Mouse (Mus musculus) lung, postnatal 4 days (tissue): ENCODE results near the gene Slc12a6.

Experiments used
- DNase-seq, 2 experiments: peaks; one replicate each; pipeline ENCODE4 v3.0.0; 2021

Gene Slc12a6

GRCm38 (mm10) chr2:112332051-112332898 lies 66.7 kb downstream of the Slc12a6 start:
- no peak for DNase-seq

GRCm38 (mm10) chr2:112337211-112337610 lies 71.6 kb downstream of the Slc12a6 start:
- no peak for DNase-seq

GRCm38 (mm10) chr2:112339736-112340135 lies 74.1 kb downstream of the Slc12a6 start:
- no peak for DNase-seq

GRCm38 (mm10) chr2:112341117-112341516 lies 75.5 kb downstream of the Slc12a6 start:
- DNase-seq = no peak

GRCm38 (mm10) chr2:112348246-112348645 lies 82.6 kb downstream of the Slc12a6 start:
- DNase-seq = no peak

GRCm38 (mm10) chr2:112353685-112354455 lies 88.2 kb downstream of the Slc12a6 start:
- no peak for DNase-seq

- peak; percentile 14 to 41 for DNase-seq
These were observed 94.0 kb downstream of the Slc12a6 start for GRCm38 (mm10) chr2:112359611-112360010.

- no peak for DNase-seq
These were observed 94.6 kb downstream of the Slc12a6 start for GRCm38 (mm10) chr2:112360012-112360780.

- no peak for DNase-seq
These were observed 95.2 kb downstream of the Slc12a6 start for GRCm38 (mm10) chr2:112360781-112361169.

- DNase-seq = no peak
These were observed 101.6 kb downstream of the Slc12a6 start for GRCm38 (mm10) chr2:112367222-112367621.

- DNase-seq = peak; percentile 90 to 92
These were observed 102.4 kb downstream of the Slc12a6 start, which contains the start of gene Emc4 for GRCm38 (mm10) chr2:112367726-112368673. Gene Emc4 (minus strand): TSS chr2:112368027.

- no peak for DNase-seq
These were observed 104.3 kb downstream of the Slc12a6 start for GRCm38 (mm10) chr2:112369941-112370340.

GRCm38 (mm10) chr2:112373141-112373540 lies 107.5 kb downstream of the Slc12a6 start:
- DNase-seq = no peak

GRCm38 (mm10) chr2:112374610-112375009 lies 109.0 kb downstream of the Slc12a6 start:
- peak; percentile 26 to 55 for DNase-seq

GRCm38 (mm10) chr2:112378973-112379898 lies 113.6 kb downstream of the Slc12a6 start, which contains the start of gene Katnbl1:
Gene Katnbl1 (plus strand): TSS chr2:112379211.
- DNase-seq = peak; percentile 95 to 97

- DNase-seq = no peak
These were observed 114.5 kb downstream of the Slc12a6 start for GRCm38 (mm10) chr2:112380131-112380530.

- DNase-seq = no peak
These were observed 115.6 kb downstream of the Slc12a6 start for GRCm38 (mm10) chr2:112381219-112381618.

- no peak for DNase-seq
These were observed 125.2 kb downstream of the Slc12a6 start for GRCm38 (mm10) chr2:112390843-112391242.

GRCm38 (mm10) chr2:112391346-112392000 lies 125.8 kb downstream of the Slc12a6 start:
- no peak for DNase-seq

- no peak for DNase-seq
These were observed 127.1 kb downstream of the Slc12a6 start for GRCm38 (mm10) chr2:112392689-112393088.
